Comparison of ENCODE assay signal across 14 mouse cellular contexts in the genomic region with DNA sequence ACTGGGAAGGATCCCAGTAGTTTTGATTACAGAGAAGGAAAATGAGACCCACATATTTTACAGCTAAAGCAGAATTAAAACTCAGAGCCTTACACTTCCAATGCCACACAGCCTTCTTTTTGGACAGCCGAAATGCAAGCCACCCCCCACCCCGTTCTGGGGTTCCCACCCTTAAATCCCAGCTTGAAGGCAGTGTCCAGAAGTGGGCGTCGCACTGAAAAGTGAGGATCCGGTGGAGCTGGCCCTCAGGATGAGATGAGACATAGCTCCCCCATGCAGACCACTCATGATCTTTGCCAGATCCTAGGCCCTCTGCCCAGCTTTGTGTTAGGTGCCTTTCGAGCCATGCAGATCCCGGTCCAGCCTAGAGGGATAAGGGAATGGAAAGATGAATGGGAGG. TPM values are rescaled to one million over a fixed set of nuclear protein-coding genes. Genes with fewer than 3 reads are reported as not detected.
DNase-seq lines count a peak whose midpoint lies in the region; ATAC-seq and TF ChIP-seq lines count a peak whose summit lies in the region.
"Had no signal": no experiment of that assay in that cellular context is flagged by ENCODE, and none has a peak within 500 bp of the region (broad histone marks: within the 10 kb centered on the region; RNA-seq: fewer than 3 reads in every experiment).

A gene (minus strand): TSS at position 101 of the 400 bp plus-strand sequence.

- no peak for TF ChIP-seq CTCF in liver, postnatal 0 days (IDR thresholded peaks at IDR 0.05; ENCODE audit: low read depth)

- no peak for ATAC-seq in heart, embryonic 13.5 days (ENCODE audit: extremely low read depth, insufficient number of reproducible peaks, low FRiP score, low TSS enrichment)
- no peak for ATAC-seq in liver, embryonic 12.5 days
- no peak for ATAC-seq in liver, postnatal 0 days
- no peak for ATAC-seq in limb, embryonic 12.5 days (ENCODE audit: insufficient number of reproducible peaks, insufficient read depth, low FRiP score, low TSS enrichment, low read depth)
- ATAC-seq: Patski had no signal

- peaks cover 22% of the 10 kb centered on the region for H3K4me1 ChIP-seq in heart, embryonic 13.5 days
- H3K4me1 ChIP-seq in liver, embryonic 12.5 days, result peaks cover 15% of the 10 kb centered on the region
- no peaks in the 10 kb centered on the region; the same call in 1 of the 2 replicates for H3K4me1 ChIP-seq in liver, postnatal 0 days (ENCODE audit: insufficient read depth)
- H3K4me1 ChIP-seq in limb, embryonic 12.5 days (replicated peaks), result peaks cover 11% of the 10 kb centered on the region

- DNase-seq in heart, adult 18-20 months, result no peak
- DNase-seq in liver, postnatal 0 days, result no peak
- peak; percentile 27 for DNase-seq in R1 (ENCODE audit: low read depth, low spot score)
- no peak for DNase-seq in cerebellum, adult 11-12 months
- DNase-seq in retina, embryonic 14.5 days (ENCODE audit: low spot score), result no peak
- DNase-seq: adrenal gland, postnatal 10 days; forebrain, postnatal 0 days; kidney, adult 9 months; layer of hippocampus, postnatal 36 days; lung, adult 18-20 months had no signal

- H3K4me2 ChIP-seq in heart, embryonic 13.5 days, result peak within 1 kb of the TSS; percentile 52
- H3K4me2 ChIP-seq in liver, embryonic 12.5 days, result peak within 1 kb of the TSS; percentile 46
- no peak within 1 kb of the TSS for H3K4me2 ChIP-seq in liver, postnatal 0 days (ENCODE audit: low read depth, low read length)
- peak within 1 kb of the TSS; percentile 37 for H3K4me2 ChIP-seq in limb, embryonic 12.5 days

- no peaks in the 10 kb centered on the region for H3K9me3 ChIP-seq in heart, embryonic 13.5 days
- no peaks in the 10 kb centered on the region for H3K9me3 ChIP-seq in liver, embryonic 12.5 days (replicated peaks)
- no peaks in the 10 kb centered on the region for H3K9me3 ChIP-seq in liver, postnatal 0 days (ENCODE audit: low read length)
- H3K9me3 ChIP-seq in limb, embryonic 12.5 days, result no peaks in the 10 kb centered on the region

- WGBS in heart, embryonic 13.5 days, result 76% methylated on average over 7 of the region's 7 CpGs
- WGBS in liver, embryonic 12.5 days (ENCODE audit: insufficient replicate concordance), result 76% methylated on average over 7 of the region's 7 CpGs
- WGBS in liver, postnatal 0 days (ENCODE audit: insufficient replicate concordance), result 76% methylated on average over 7 of the region's 7 CpGs
- WGBS in limb, embryonic 12.5 days, result 77% methylated on average over 7 of the region's 7 CpGs

- H3K36me3 ChIP-seq in heart, embryonic 13.5 days, result peaks cover 31% of the 10 kb centered on the region
- peaks cover 20% of the 10 kb centered on the region for H3K36me3 ChIP-seq in liver, embryonic 12.5 days
- peaks cover 2% of the 10 kb centered on the region; the same call in 1 of the 2 replicates for H3K36me3 ChIP-seq in liver, postnatal 0 days (replicated peaks; ENCODE audit: insufficient read depth, low read length)
- peaks cover 40% of the 10 kb centered on the region for H3K36me3 ChIP-seq in limb, embryonic 12.5 days

- H3K9ac ChIP-seq in heart, embryonic 13.5 days, result peak within 1 kb of the TSS; percentile 69
- H3K9ac ChIP-seq in liver, embryonic 12.5 days, result peak within 1 kb of the TSS; percentile 45
- no peak within 1 kb of the TSS for H3K9ac ChIP-seq in liver, postnatal 0 days (replicated peaks)
- H3K9ac ChIP-seq in limb, embryonic 12.5 days (replicated peaks), result peak within 1 kb of the TSS; percentile 45
- H3K9ac ChIP-seq: forebrain, postnatal 0 days had no signal

- TF ChIP-seq EP300 in liver, postnatal 0 days (IDR thresholded peaks at IDR 0.05; ENCODE audit: low read depth), result no peak

- H3K27me3 ChIP-seq in heart, embryonic 13.5 days (replicated peaks), result no peaks in the 10 kb centered on the region
- H3K27me3 ChIP-seq in liver, embryonic 12.5 days (replicated peaks), result no peaks in the 10 kb centered on the region
- H3K27me3 ChIP-seq in liver, postnatal 0 days (ENCODE audit: insufficient read depth, low read length), result no peaks in the 10 kb centered on the region
- no peaks in the 10 kb centered on the region for H3K27me3 ChIP-seq in limb, embryonic 12.5 days
- H3K27me3 ChIP-seq: Patski had no signal

- no peak within 1 kb of the TSS for H3K27ac ChIP-seq in heart, embryonic 13.5 days (replicated peaks)
- no peak within 1 kb of the TSS for H3K27ac ChIP-seq in liver, embryonic 12.5 days
- H3K27ac ChIP-seq in liver, postnatal 0 days (ENCODE audit: low read depth), result no peak within 1 kb of the TSS
- H3K27ac ChIP-seq in limb, embryonic 12.5 days, result no peak within 1 kb of the TSS; the same call in 1 of the 2 replicates

- H3K4me3 ChIP-seq in heart, embryonic 13.5 days, result peak within 1 kb of the TSS; percentile 21; the same call in 1 of the 2 replicates
- no peak within 1 kb of the TSS for H3K4me3 ChIP-seq in liver, embryonic 12.5 days
- H3K4me3 ChIP-seq in liver, postnatal 0 days (ENCODE audit: low read depth, low read length), result no peak within 1 kb of the TSS
- peak within 1 kb of the TSS; percentile 9 for H3K4me3 ChIP-seq in limb, embryonic 12.5 days (replicated peaks)

RNA-seq across cellular contexts. Expression of the gene that starts here (rescaled TPM):
- 0.24 and 0.37 TPM in 2 replicates for polyA plus RNA-seq in heart, embryonic 13.5 days (2015; fragmentation: Nextera tagmentation; extraction: Ambion mirVana)
- not detected for total RNA-seq in heart, adult 18-20 months (2021)
- polyA plus RNA-seq in liver, embryonic 12.5 days (2016; fragmentation: Nextera tagmentation; extraction: Ambion mirVana), result 0.33 and 0.38 TPM in 2 replicates
- 0.08 TPM in 1 of 2 replicates, not detected in the other for polyA plus RNA-seq in liver, postnatal 0 days (2015; fragmentation: Nextera tagmentation; extraction: Ambion mirVana)
- 0.54 and 0.59 TPM in 2 replicates for polyA plus RNA-seq in limb, embryonic 12.5 days (2016; fragmentation: Nextera tagmentation; extraction: Ambion mirVana)

Comparison
In these comparisons a context has a peak if more than half of its experiments do, and no peak if none do; other contexts are left out.
1. H3K4me3 ChIP-seq: peak in heart, embryonic 13.5 days (single experiment) and limb, embryonic 12.5 days (single experiment); none in liver, embryonic 12.5 days (single experiment) and liver, postnatal 0 days (single experiment).